10 mouse cellular contexts compared by ENCODE assay signal in the genomic region with DNA sequence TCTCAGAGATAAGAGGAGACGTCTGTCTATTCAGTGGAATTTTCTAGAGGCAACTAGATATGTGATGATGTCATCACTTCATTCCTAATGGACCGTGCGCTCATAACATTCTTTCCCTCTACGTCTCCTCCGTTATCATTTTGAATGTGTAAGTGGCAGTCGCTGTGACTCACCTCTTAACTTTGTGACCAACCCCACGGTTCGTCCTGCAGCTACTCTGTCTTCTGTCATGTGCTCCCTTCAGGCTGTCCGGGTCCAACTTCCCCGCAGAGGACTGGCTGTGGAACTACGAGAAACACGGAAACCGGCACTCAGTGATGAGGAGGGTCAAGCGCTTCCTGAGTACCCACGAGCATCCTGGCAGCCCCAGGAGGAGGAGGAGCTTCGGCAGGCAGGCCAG. TPM values are rescaled to one million over a fixed set of nuclear protein-coding genes. Genes with fewer than 3 reads are reported as not detected.
DNase-seq lines count a peak whose midpoint lies in the region; ATAC-seq and TF ChIP-seq lines count a peak whose summit lies in the region.
"Had no signal": no experiment of that assay in that cellular context is flagged by ENCODE, and none has a peak within 500 bp of the region (broad histone marks: within the 10 kb centered on the region; RNA-seq: fewer than 3 reads in every experiment).

No protein-coding gene starts in this region.

- no peak overlapping the region for H3K4me3 ChIP-seq in embryonic facial prominence, embryonic 11.5 days (ENCODE audit: low read depth, low read length)
- H3K4me3 ChIP-seq in embryonic facial prominence, embryonic 10.5 days: no peak overlapping the region; the same call in 1 of the 2 replicates
- peak overlapping the region; percentile 24 for H3K4me3 ChIP-seq in lung, embryonic 14.5 days (ENCODE audit: low read depth, low read length)
- H3K4me3 ChIP-seq in lung, adult 2 months (replicated peaks; ENCODE audit: extremely low read depth, low read depth, low read length): no peak overlapping the region
- no peak overlapping the region for H3K4me3 ChIP-seq in limb, embryonic 12.5 days (replicated peaks)
- peak overlapping the region; percentile 41 for H3K4me3 ChIP-seq in small intestine, adult 2 months (ENCODE audit: low read depth, low read length)
- H3K4me3 ChIP-seq: forebrain, embryonic 10.5 days had no signal

- no peaks in the 10 kb centered on the region for H3K36me3 ChIP-seq in embryonic facial prominence, embryonic 11.5 days (replicated peaks; ENCODE audit: control insufficient read depth, insufficient read depth, low read depth, low read length)
- no peaks in the 10 kb centered on the region for H3K36me3 ChIP-seq in embryonic facial prominence, embryonic 10.5 days (replicated peaks)
- no peaks in the 10 kb centered on the region for H3K36me3 ChIP-seq in lung, embryonic 14.5 days (ENCODE audit: insufficient read depth)
- H3K36me3 ChIP-seq in limb, embryonic 12.5 days: no peaks in the 10 kb centered on the region
- no peaks in the 10 kb centered on the region for H3K36me3 ChIP-seq in small intestine, adult 2 months (ENCODE audit: control insufficient read depth, insufficient read depth, low read length)
- H3K36me3 ChIP-seq: forebrain, embryonic 10.5 days had no signal

- H3K9me3 ChIP-seq in embryonic facial prominence, embryonic 11.5 days (replicated peaks; ENCODE audit: control insufficient read depth, low read length): no peaks in the 10 kb centered on the region
- H3K9me3 ChIP-seq in embryonic facial prominence, embryonic 10.5 days: no peaks in the 10 kb centered on the region
- H3K9me3 ChIP-seq in lung, embryonic 14.5 days (ENCODE audit: low read depth, low read length): no peaks in the 10 kb centered on the region
- no peaks in the 10 kb centered on the region for H3K9me3 ChIP-seq in limb, embryonic 12.5 days
- H3K9me3 ChIP-seq: forebrain, embryonic 10.5 days had no signal

- no peak overlapping the region for H3K27ac ChIP-seq in embryonic facial prominence, embryonic 11.5 days (replicated peaks; ENCODE audit: low read depth, low read length)
- no peak overlapping the region; the same call in 1 of the 2 replicates for H3K27ac ChIP-seq in embryonic facial prominence, embryonic 10.5 days (replicated peaks)
- H3K27ac ChIP-seq in lung, embryonic 14.5 days (ENCODE audit: low read depth): no peak overlapping the region
- no peak overlapping the region for H3K27ac ChIP-seq in limb, embryonic 12.5 days
- no peak overlapping the region for H3K27ac ChIP-seq in small intestine, adult 2 months (ENCODE audit: insufficient read depth, low read depth, low read length)
- H3K27ac ChIP-seq: forebrain, embryonic 10.5 days; liver, embryonic 14.5 days had no signal

- H3K4me2 ChIP-seq in embryonic facial prominence, embryonic 11.5 days (ENCODE audit: low read depth, low read length): 0 out of 2 replicates have a peak overlapping the region, but pooled peaks have one; percentile 19
- peak overlapping the region; percentile 58 for H3K4me2 ChIP-seq in lung, embryonic 14.5 days
- H3K4me2 ChIP-seq in limb, embryonic 12.5 days: peak overlapping the region; percentile 35

- peaks cover 5% of the 10 kb centered on the region; the same call in 1 of the 2 replicates for H3K4me1 ChIP-seq in embryonic facial prominence, embryonic 11.5 days (ENCODE audit: control insufficient read depth, insufficient read depth, low read length)
- H3K4me1 ChIP-seq in embryonic facial prominence, embryonic 10.5 days: peaks cover 40% of the 10 kb centered on the region
- H3K4me1 ChIP-seq in lung, embryonic 14.5 days (ENCODE audit: insufficient read depth): peaks cover 14% of the 10 kb centered on the region; the same call in 1 of the 2 replicates
- H3K4me1 ChIP-seq in lung, adult 2 months (ENCODE audit: control insufficient read depth, insufficient read depth, low read length): no peaks in the 10 kb centered on the region
- peaks cover 36% of the 10 kb centered on the region for H3K4me1 ChIP-seq in limb, embryonic 12.5 days (replicated peaks)
- H3K4me1 ChIP-seq in small intestine, adult 2 months (ENCODE audit: control insufficient read depth, insufficient read depth, insufficient read length, low read length): peaks cover 4% of the 10 kb centered on the region; the same call in 1 of the 2 replicates

- H3K9ac ChIP-seq in embryonic facial prominence, embryonic 11.5 days (replicated peaks; ENCODE audit: low read length): no peak overlapping the region
- H3K9ac ChIP-seq in lung, embryonic 14.5 days: no peak overlapping the region; the same call in 1 of the 2 replicates
- no peak overlapping the region; the same call in 1 of the 2 replicates for H3K9ac ChIP-seq in limb, embryonic 12.5 days (replicated peaks)
- H3K9ac ChIP-seq: liver, embryonic 14.5 days had no signal

- TF ChIP-seq CTCF in lung, embryonic 14.5 days (IDR thresholded peaks at IDR 0.05; ENCODE audit: low read depth): no peak
- no peak for TF ChIP-seq CTCF in lung, adult 2 months (IDR thresholded peaks at IDR 0.05; ENCODE audit: insufficient read depth, low read length)
- TF ChIP-seq CTCF in small intestine, adult 2 months (IDR thresholded peaks at IDR 0.05; ENCODE audit: extremely low read depth, insufficient read length, insufficient replicate concordance, low read depth, low read length): no peak

- no peak for ATAC-seq in embryonic facial prominence, embryonic 11.5 days (replicated peaks; ENCODE audit: insufficient number of reproducible peaks, low FRiP score, low TSS enrichment, low read depth)
- peak; percentile 48; the same call in 1 of the 2 replicates for ATAC-seq in lung, embryonic 14.5 days (ENCODE audit: insufficient read depth)
- ATAC-seq in limb, embryonic 12.5 days (ENCODE audit: insufficient number of reproducible peaks, insufficient read depth, low FRiP score, low TSS enrichment, low read depth): no peak

- DNase-seq in embryonic facial prominence, embryonic 11.5 days (ENCODE audit: low spot score): no peak
- no peak for DNase-seq in embryonic facial prominence, embryonic 10.5 days (ENCODE audit: low spot score)
- peak; percentile 42 for DNase-seq in lung, embryonic 14.5 days
- DNase-seq in lung, adult 2 months: no peak
- no peak for DNase-seq in cerebellum, adult 11-12 months
- no peak for DNase-seq in embryo, embryonic 10.5 days (ENCODE audit: low spot score)

- H3K27me3 ChIP-seq in embryonic facial prominence, embryonic 11.5 days (ENCODE audit: control insufficient read depth, insufficient read depth, low read length): no peaks in the 10 kb centered on the region
- peaks cover 59% of the 10 kb centered on the region for H3K27me3 ChIP-seq in embryonic facial prominence, embryonic 10.5 days (replicated peaks; ENCODE audit: low read depth, poor library complexity, severe bottlenecking)
- 0 out of 2 replicates have a peak, but pooled peaks cover 2% of the 10 kb centered on the region for H3K27me3 ChIP-seq in lung, embryonic 14.5 days (ENCODE audit: insufficient read depth, low read length)
- peaks cover 29% of the 10 kb centered on the region for H3K27me3 ChIP-seq in limb, embryonic 12.5 days
- H3K27me3 ChIP-seq in small intestine, adult 2 months (ENCODE audit: control insufficient read depth, insufficient read depth, low read length): no peaks in the 10 kb centered on the region

- WGBS in embryonic facial prominence, embryonic 11.5 days: 57% methylated on average over 16 of the region's 16 CpGs
- WGBS in embryonic facial prominence, embryonic 10.5 days: 61% methylated on average over 16 of the region's 16 CpGs
- 18% methylated on average over 16 of the region's 16 CpGs for WGBS in lung, embryonic 14.5 days
- WGBS in lung, adult 2 months: 20% methylated on average over 16 of the region's 16 CpGs
- 55% methylated on average over 16 of the region's 16 CpGs for WGBS in limb, embryonic 12.5 days
- WGBS in small intestine, adult 2 months: 25% methylated on average over 16 of the region's 16 CpGs

- TF ChIP-seq POLR2A in lung, adult 2 months (IDR thresholded peaks at IDR 0.05; ENCODE audit: borderline replicate concordance, extremely low read depth, low read depth, low read length): no peak
- no peak for TF ChIP-seq POLR2A in small intestine, adult 2 months (IDR thresholded peaks at IDR 0.05; ENCODE audit: low read depth, low read length)

RNA-seq across cellular contexts. Expression of gene Lrrc10, which starts 21.4 kb away (rescaled TPM):
- 0.33 TPM in 1 of 2 replicates, not detected in the other for polyA plus RNA-seq in embryonic facial prominence, embryonic 11.5 days (2014; fragmentation: Nextera tagmentation; extraction: Ambion mirVana)
- polyA plus RNA-seq in embryonic facial prominence, embryonic 10.5 days (2016; fragmentation: Nextera tagmentation; extraction: Ambion mirVana): 0.14 TPM in 1 of 2 replicates, not detected in the other
- polyA plus RNA-seq in lung, embryonic 14.5 days (2014; fragmentation: Nextera tagmentation; extraction: Ambion mirVana): 0.17 and 0.47 TPM in 2 replicates
- 1.1 and 2.4 TPM in 2 replicates for polyA plus RNA-seq in lung, adult 2 months (2012; rRNA removed)
- polyA plus RNA-seq in limb, embryonic 12.5 days (2016; fragmentation: Nextera tagmentation; extraction: Ambion mirVana): 0.19 TPM in 2 replicates
- polyA plus RNA-seq in small intestine, adult 2 months (2012; rRNA removed): not detected in 2 replicates
- polyA plus RNA-seq: forebrain, embryonic 10.5 days; liver, embryonic 14.5 days had no signal

RNA-seq across cellular contexts. Expression of gene Best3, which starts 37.6 kb away (rescaled TPM):
- 0.20 and 0.32 TPM in 2 replicates for polyA plus RNA-seq in embryonic facial prominence, embryonic 11.5 days (2014; fragmentation: Nextera tagmentation; extraction: Ambion mirVana)
- 0.09 and 0.33 TPM in 2 replicates for polyA plus RNA-seq in embryonic facial prominence, embryonic 10.5 days (2016; fragmentation: Nextera tagmentation; extraction: Ambion mirVana)
- 0.11 and 0.39 TPM in 2 replicates for polyA plus RNA-seq in lung, embryonic 14.5 days (2014; fragmentation: Nextera tagmentation; extraction: Ambion mirVana)
- polyA plus RNA-seq in lung, adult 2 months (2012; rRNA removed): 2.2 and 3.4 TPM in 2 replicates
- 0.35 and 0.48 TPM in 2 replicates for polyA plus RNA-seq in limb, embryonic 12.5 days (2016; fragmentation: Nextera tagmentation; extraction: Ambion mirVana)
- polyA plus RNA-seq in small intestine, adult 2 months (2012; rRNA removed): 0.08 TPM in 1 of 2 replicates, not detected in the other
- polyA plus RNA-seq: forebrain, embryonic 10.5 days; liver, embryonic 14.5 days had no signal

RNA-seq across cellular contexts. Expression of gene Cct2, which starts 39.9 kb away (rescaled TPM):
- 379 and 384 TPM in 2 replicates for polyA plus RNA-seq in embryonic facial prominence, embryonic 11.5 days (2014; fragmentation: Nextera tagmentation; extraction: Ambion mirVana)
- 350 and 352 TPM in 2 replicates for polyA plus RNA-seq in embryonic facial prominence, embryonic 10.5 days (2016; fragmentation: Nextera tagmentation; extraction: Ambion mirVana)
- polyA plus RNA-seq in lung, embryonic 14.5 days (2014; fragmentation: Nextera tagmentation; extraction: Ambion mirVana): 274 and 283 TPM in 2 replicates
- polyA plus RNA-seq in lung, adult 2 months (2012; rRNA removed): 36.0 and 56.1 TPM in 2 replicates
- polyA plus RNA-seq in limb, embryonic 12.5 days (2016; fragmentation: Nextera tagmentation; extraction: Ambion mirVana): 272 and 279 TPM in 2 replicates
- 20.6 and 37.3 TPM in 2 replicates for polyA plus RNA-seq in small intestine, adult 2 months (2012; rRNA removed)

RNA-seq across cellular contexts. Expression of gene Gm10271, which starts 51.3 kb away (rescaled TPM):
- not detected in 2 replicates for polyA plus RNA-seq in embryonic facial prominence, embryonic 11.5 days (2014; fragmentation: Nextera tagmentation; extraction: Ambion mirVana)
- polyA plus RNA-seq in embryonic facial prominence, embryonic 10.5 days (2016; fragmentation: Nextera tagmentation; extraction: Ambion mirVana): not detected in 2 replicates
- polyA plus RNA-seq in lung, embryonic 14.5 days (2014; fragmentation: Nextera tagmentation; extraction: Ambion mirVana): not detected in 2 replicates
- not detected in 2 replicates for polyA plus RNA-seq in lung, adult 2 months (2012; rRNA removed)
- not detected in 2 replicates for polyA plus RNA-seq in limb, embryonic 12.5 days (2016; fragmentation: Nextera tagmentation; extraction: Ambion mirVana)
- polyA plus RNA-seq in small intestine, adult 2 months (2012; rRNA removed): not detected in 2 replicates
- polyA plus RNA-seq: forebrain, embryonic 10.5 days; liver, embryonic 14.5 days had no signal

Comparison
In these comparisons a context has a peak if more than half of its experiments do, and no peak if none do; other contexts are left out.
1. H3K4me3 ChIP-seq: peak in lung, embryonic 14.5 days (single experiment) and small intestine, adult 2 months (single experiment); none in embryonic facial prominence, embryonic 11.5 days (single experiment), embryonic facial prominence, embryonic 10.5 days (single experiment), lung, adult 2 months (single experiment) and limb, embryonic 12.5 days (single experiment).
2. Peak in every context shown above with its lines, with median percentiles within 50 percentile points of each other: H3K4me2 ChIP-seq.